Mouse (Mus musculus): ENCODE data around the gene Ptprcap.
A peak's percentile ranks its signal among the peaks of the same experiment; 100 is the strongest.
"Not testable (repeated sequence)": the region's sequence is repeated elsewhere in the genome, so short reads cannot be mapped to it uniquely, and the experiment has no call there.

Ptprcap gene

DNA sequence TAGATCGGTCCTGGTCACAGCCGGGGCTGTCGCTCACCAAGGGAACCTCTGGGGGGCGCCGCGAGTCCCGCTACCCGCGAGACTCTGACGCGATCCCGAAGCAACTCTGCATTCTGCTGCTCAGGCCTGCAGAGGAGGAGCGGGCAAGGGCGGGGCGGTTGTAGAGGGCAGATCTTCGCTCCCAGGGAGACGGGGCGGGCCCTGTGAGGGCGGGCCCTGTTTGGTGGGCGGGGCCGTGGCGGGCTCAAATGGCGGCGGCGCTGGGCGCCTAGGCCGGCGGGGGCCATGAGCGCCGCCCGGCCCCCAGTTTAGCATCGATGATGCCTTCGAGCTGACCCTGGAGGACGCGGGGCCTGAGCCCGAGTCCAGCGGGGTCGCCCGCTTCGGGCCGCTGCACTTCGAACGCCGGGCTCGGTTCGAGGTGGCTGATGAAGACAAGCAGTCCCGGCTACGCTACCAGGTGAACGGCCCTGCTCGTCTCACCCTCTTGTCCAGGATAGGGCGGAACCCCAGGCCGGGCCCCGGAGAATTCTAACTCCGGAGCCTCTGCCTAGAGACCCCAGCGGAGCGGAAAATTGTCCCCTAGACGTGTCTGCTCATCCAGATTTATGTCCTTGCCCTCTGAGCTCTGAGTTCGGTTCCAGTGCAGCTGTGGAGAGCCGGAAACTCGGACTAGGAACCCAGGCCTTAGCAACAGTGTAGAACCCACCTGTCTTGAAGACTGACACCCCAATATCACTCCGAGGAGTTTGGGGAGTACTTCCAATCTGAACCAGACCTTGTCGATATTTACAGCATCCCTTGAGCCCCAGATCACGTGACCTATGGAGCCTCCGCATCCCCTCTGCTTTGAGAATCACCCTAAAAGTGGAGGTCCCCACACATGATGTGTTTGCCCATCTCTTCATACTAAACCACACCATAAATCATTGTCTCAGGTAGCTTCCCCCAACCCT is 27.4 kb upstream of the Ptprcap start, which contains the start of gene Aip:
Gene Aip, minus strand, starts transcription at position 118 of the 956 bp plus-strand sequence.
- DNase-seq: peak; percentile 98 to 99

GRCm38 (mm10) chr19:4126759-4127495 is 26.5 kb upstream of the Ptprcap start:
- DNase-seq: peak in 1 of 2 experiments; percentile 55

DNA sequence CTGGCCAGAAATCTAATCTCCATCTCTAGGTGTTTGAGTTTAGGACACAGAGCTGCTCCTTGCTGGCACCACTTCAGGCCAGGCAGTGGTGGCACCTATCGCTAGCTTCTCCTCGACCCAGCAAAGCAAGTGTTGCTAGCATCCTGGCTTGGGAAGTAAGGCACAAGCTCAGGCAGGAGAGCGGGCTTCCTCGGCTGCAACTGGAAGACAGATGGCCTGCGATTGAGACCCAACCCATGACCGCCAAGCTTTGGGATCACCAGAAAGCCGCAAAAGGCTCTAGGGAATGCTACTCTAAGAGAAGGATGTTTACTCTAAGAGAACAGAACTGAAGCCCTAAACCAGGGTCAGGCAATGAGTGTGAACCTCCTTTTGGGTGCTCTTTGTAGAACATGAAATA is 23.9 kb upstream of the Ptprcap start:
- DNase-seq: no peak

DNA sequence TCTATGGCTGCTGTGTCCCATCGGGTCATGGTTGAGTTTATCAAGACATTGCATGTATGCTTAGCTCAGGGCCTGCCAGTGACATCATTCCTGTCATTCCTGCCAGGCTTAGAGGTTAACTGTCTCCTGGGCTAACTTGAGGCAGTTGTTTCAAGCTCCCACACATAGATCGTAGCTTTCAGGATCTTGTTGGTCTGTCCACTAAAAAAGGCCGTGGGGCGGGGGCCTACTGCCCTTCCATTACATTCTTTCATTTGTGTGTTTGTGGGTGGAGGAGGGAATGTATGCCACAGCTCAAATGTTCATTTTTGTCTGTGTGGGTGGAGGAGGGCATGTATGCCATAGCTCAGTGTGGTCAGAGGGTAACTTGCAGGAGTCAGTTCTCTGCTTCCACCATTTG is 23.3 kb upstream of the Ptprcap start:
- DNase-seq: no peak

DNA sequence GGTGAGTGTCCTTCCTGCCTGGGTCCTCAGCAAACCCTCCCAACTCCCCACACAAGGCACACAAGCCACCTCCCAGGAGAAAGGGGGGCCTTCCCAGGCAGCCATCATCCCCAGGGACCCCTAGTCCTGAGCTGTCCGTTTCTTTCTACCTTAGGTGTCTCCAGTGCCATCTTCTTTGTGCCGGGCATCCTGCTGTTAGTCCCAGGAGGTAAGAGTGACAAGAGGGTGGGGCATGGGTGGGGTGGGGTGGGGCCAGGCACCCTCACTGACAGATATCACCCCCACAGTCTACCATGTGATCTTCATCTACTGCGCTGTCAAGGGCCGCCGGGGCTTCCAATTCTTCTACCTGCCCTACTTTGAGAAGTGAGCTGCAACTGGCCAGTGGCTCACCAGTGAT is 22.3 kb upstream of the Ptprcap start:
- DNase-seq: no peak

DNA sequence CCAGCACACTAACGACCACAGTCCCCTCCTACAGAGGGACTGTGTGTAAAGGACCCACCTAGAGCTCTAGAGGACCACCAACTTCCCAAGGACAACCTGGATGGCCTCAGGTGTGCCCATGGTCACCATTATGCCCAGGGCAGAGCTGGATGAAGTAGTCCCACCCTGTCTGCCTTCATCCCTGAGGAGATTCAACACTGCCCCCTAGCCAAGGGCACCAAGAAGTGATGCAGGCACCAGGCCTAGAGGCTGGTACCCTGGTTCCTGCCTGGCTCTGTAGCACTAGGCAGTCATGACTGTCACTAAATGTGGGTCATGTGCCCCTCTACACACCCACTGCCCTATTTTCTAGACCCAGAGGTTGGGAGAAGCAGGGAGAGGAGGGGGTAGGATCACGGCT is 21.6 kb upstream of the Ptprcap start:
- DNase-seq: peak in 1 of 2 experiments; percentile 43

DNA sequence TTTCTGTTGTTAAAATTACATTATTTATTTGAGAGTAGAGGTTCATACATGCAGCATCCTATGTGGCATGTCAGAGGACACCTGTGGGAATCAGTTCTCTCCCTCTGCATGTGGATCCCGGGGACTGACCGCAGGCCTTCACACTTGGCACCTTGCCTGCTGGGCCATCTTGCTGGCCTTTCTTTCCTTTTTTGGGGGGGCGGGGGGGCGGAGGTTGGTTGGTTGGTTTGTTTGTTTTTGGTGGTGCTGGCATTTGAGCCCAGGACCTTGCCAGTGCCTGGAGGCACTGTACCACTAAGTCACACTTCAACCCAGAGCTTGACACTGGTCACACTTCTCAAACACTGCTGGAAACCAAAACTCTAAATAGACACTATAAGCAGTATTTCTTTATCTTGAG is 19.1 kb upstream of the Ptprcap start:
- no peak for DNase-seq

DNA sequence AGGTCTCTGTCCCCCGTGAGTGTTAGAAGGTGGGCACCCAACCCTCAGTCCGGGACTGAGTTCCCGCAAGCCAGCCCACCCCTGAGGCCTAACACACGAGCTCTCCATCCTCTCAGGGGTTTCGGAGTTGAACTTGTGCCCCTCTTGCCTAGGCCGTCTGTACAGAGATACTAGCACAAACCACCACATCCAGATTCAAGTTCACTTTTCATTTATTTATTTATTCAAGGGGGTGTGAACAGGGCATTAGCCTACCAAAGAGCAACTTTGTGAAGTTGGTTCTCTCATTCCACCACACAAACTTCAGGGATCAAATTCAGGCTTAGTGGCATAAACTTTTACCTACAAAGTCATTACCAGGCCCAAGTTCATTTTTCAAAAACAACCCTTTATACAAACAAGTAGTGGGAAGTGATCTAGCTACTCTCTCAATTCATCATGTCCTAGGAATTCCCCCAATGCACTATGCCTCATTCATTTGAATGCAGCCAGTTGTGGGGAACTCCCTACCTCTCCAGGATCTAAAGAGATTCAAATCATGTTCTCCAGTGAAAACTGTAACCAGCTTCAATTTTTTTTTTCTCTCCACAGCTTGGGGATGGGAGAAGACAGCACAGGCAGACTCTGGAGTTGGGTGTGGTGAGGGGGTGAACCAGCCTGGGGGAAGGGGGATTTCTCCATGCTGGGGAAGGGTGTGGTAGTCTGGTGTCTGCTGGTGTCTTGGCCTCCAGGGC is 18.0 kb upstream of the Ptprcap start:
- DNase-seq: not testable (repeated sequence)

DNA sequence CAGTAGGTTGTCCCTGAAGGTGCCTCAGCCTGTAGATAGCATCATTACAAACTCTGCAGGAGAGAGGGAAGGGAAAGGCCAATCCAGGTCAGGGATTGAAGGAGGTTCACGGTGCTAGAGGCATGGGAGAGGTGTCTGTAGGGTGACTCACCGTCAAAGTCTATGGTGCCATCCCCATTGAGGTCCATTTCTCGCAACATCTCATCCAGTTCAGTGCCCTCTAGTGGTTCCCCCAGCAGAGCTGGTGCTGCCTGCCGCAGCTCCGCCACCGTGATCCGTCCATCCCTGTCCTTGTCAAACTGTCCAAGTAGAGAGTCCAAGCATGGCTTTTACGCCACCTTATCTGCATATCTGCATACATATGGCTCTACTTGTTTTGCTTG is 17.4 kb upstream of the Ptprcap start:
- DNase-seq: peak in 1 of 2 experiments; percentile 19

DNA sequence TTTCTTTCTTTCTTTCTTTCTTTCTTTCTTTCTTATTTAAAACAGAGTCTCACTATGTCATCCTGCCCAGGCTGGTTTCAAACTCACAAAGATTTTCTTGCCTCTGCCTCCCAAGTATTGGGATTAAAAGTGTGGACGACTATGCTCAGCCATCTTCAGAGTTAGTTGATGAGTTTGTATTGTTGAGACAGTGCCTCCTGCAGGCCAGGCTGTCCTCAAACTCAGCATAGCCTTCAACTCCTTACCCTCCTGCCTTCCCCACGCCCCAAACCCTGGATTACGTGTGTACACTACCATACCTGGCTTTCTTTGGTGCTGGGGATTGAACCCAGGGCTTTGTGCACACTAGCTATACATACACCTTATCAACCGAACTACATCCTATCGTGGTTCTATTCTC is 16.9 kb upstream of the Ptprcap start:
- peak in 1 of 2 experiments; percentile 13 for DNase-seq

DNA sequence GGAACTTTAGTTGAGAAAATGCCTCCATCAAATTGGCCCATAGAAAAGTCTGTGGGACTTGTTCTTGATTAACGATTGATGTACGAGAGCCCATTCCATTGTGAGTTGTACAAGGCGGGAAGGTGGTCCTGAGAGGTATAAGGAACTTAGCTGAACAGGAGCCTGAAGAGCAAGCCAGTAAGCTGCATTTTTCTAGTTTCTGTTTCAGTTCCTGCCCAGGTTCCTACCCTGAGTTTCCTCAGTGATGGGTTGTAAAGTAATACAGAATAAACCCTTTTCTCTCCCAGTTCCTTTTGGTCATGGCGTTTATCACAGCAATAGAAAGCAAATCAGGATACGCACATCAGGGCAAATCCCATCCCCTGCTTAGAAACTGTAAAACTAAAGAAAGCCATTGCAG is 15.5 kb upstream of the Ptprcap start:
- DNase-seq: no peak

DNA sequence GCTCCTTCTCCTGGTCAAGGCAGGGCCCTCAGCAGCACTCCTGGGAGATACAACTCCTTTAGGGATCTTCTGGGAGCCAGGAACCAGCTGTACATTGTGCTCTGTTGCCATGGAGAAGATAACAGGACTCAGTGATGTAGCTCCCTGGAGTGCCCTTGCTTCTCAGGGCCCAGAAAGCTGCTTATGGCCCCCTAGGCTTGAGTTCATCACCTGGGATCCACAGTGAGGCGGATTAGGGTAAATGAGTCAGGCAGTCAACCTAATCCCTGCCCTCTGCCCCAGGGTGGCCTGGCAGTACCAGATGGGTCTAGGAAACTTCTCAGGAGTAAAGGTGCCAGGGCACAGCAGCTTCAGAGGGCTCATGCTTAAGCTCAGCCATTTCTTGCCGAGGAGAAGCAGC is 14.0 kb upstream of the Ptprcap start, which contains the start of gene Gpr152:
Gene Gpr152, plus strand, starts transcription at position 342 of the 400 bp plus-strand sequence.
- no peak for DNase-seq

DNA sequence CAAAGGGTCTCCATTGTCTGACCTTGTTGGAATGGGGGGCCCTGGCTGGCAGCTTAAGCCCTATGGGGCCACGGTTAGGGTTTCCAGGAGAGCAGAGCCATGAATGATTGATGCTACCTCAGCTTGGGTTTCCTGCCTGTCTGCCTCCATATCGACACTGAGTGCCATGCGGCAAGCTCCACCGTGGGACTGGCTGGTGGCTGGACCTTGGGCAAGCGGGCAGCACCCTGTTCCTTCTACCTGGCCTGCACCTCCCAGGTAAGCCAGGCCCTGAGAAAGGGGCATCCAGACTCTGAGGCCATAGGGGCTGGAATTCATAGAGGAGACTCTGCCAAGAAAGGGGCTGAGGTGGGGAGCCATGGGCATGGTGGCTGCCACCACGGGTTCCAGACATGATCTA is 13.3 kb upstream of the Ptprcap start:
- DNase-seq: no peak

DNA sequence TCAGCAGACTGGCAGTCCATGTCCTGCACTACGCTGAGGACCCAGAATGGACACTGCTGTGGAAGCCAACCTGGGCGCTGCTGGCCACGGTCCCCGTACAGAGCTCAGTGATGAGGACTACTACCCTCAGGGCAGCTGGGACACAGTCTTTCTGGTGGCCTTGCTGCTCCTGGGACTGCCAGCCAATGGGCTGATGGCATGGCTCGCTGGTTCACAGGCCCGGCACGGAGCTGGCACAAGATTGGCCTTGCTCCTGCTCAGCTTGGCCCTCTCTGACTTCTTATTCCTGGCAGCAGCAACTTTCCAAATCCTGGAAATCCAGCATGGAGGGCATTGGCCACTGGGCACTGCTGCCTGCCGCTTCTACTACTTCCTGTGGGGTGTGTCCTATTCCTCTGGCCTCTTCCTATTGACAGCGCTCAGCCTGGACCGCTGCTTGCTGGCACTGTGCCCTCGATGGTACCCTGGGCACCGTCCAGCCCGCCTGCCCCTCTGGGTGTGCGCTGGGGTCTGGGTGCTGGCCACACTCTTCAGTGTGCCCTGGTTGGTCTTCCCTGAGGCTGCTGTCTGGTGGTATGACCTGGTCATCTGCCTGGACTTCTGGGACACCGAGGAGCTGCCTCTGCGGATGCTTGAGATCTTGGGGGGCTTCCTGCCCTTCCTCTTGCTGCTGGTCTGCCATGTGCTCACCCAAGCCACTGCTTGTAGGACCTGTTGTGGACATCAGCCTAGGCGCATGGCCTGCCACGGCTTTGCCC is 10.8 kb upstream of the Ptprcap start:
- no peak for DNase-seq

- DNase-seq: no peak
Measured at GRCm38 (mm10) chr19:4143759-4144268, 9.6 kb upstream of the Ptprcap start, which contains the start of gene Cabp4. Gene Cabp4, minus strand, starts transcription at chr19:4144033.

DNA sequence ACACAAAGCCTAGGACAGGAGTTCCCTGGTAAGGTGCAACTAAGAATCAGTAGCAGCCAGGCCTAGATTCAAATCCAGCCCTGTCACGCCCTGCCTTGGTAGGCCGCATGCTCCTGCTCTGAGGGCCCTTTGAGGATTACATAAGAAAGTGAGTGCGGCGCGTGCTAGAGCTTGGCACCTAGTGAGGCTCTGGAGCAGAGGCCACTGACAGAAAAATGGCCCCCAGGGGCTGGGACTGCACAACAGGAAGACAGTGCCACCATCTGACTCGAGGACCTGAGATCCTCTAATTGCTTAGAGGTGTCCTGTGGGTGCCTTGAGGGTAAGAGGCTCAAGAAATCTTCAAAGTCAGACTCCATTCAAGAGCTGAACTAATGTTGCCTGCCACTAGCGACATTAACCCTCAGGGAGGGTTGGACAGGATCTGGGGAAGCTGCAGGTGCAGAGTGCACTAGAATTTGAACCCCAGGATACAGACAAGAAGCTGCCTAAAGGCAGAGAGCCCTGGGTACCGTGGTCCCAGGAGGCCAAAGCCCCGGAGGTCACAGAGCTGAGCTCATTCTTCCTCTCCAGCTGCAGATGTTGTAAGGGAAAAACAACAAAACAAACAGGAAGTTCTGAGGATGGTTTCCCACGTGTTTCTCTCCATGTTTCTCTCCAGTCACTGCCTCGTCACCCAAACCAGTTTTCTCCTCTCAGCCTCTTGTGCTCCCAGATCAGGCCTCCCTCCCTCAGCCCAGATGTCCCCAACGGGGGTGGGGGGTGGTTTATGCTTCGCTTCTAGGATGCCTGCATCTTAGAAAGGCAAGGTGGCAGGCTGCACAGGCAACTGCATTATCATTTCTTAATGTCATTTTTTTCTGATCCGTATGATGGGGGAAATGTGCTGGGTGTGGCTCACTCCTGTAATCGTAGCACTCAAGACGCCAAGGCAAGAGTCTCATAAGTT is 8.6 kb upstream of the Ptprcap start:
- DNase-seq: peak; percentile 34 to 44

- no peak for DNase-seq
Measured at GRCm38 (mm10) chr19:4145936-4146335, 7.5 kb upstream of the Ptprcap start.

DNA sequence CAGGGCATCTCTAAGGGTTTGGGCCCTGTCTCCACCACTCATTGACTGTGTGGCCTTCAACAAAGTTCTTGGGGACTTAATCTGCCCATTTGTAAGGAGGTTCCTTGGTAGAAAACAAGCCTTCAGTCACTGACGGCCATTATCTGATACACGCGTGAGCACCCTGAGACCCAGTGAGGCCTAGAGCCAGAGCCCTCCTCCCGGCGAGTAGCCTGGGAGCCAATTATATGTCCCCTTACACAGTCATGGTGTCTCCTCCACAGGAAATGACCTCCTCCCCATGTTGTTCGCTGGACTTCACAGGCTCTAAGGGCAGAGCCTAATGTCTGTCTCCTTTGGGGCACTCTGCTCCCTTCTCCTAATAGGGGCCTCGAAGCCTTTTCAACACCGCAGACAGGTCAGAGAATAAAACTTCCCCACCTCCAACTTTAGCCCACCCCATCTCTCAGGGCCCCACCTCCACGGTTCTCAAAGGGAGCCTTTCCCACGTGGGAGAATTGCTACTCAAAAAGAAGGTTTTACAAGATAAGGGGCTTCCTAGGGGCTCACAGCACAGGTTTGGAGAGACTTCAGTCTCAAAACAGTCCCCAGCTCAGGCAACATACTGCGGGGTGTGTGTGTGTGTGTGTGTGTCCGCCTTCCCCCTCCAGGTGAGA is 6.9 kb upstream of the Ptprcap start:
- no peak for DNase-seq

GRCm38 (mm10) chr19:4147022-4147405 is 6.4 kb upstream of the Ptprcap start:
- DNase-seq: no peak

Data from thymus, postnatal 36 days (tissue).